9 mouse cellular contexts compared by ENCODE assay signal in genomic region chr17:36355343-36355742, GRCm38 (mm10). TPM values are rescaled to one million over a fixed set of nuclear protein-coding genes. Genes with fewer than 3 reads are reported as not detected.
DNase-seq lines count a peak whose midpoint lies in the region; ATAC-seq and TF ChIP-seq lines count a peak whose summit lies in the region.
"Not testable (repeated sequence)": the region's sequence is repeated elsewhere in the genome, so short reads cannot be mapped to it uniquely, and the experiment has no call there.
"Had no signal": no experiment of that assay in that cellular context is flagged by ENCODE, and none has a peak within 500 bp of the region (broad histone marks: within the 10 kb centered on the region; RNA-seq: fewer than 3 reads in every experiment).

No protein-coding gene starts in this region.

- not testable (repeated sequence) for H3K36me3 ChIP-seq in kidney, adult 2 months (ENCODE audit: control insufficient read depth, insufficient read depth, low read length); midbrain, embryonic 13.5 days

- H3K27ac ChIP-seq in kidney, adult 2 months (ENCODE audit: insufficient read depth, low read depth, low read length); midbrain, embryonic 13.5 days: not testable (repeated sequence)

- not testable (repeated sequence) for H3K9ac ChIP-seq in midbrain, embryonic 13.5 days (replicated peaks)

- intact Hi-C loops in gastrocnemius, postnatal 14 days (cut with DNase I; ENCODE audit: low total_unique reads), result loop anchor here (5.0 to 10.0 kb wide), 2 partner anchors 59 to 432 kb away; no protein-coding TSS in a partner anchor

- peak; percentile 56 for TF ChIP-seq CTCF in kidney, adult 2 months (conservative IDR thresholded peaks at IDR 0.05; ENCODE audit: insufficient read depth, insufficient read length, low read depth, low read length)

- not testable (repeated sequence) for H3K4me3 ChIP-seq in kidney, adult 2 months (ENCODE audit: insufficient read depth, low read depth, low read length); midbrain, embryonic 13.5 days (replicated peaks)

- not testable (repeated sequence) for H3K4me1 ChIP-seq in kidney, adult 2 months (ENCODE audit: control insufficient read depth, insufficient read depth, low read length); midbrain, embryonic 13.5 days (replicated peaks)

- not testable (repeated sequence) for H3K9me3 ChIP-seq in midbrain, embryonic 13.5 days

- TF ChIP-seq POLR2A in kidney, adult 2 months (IDR thresholded peaks at IDR 0.05; ENCODE audit: low read depth, low read length), result not testable (repeated sequence)

- ATAC-seq in midbrain, embryonic 13.5 days, result peak; percentile 65

- H3K4me2 ChIP-seq in midbrain, embryonic 13.5 days (replicated peaks), result not testable (repeated sequence)

- peak; percentile 46 for DNase-seq in adrenal gland, adult 2 months
- DNase-seq in embryo, embryonic 10.5 days (ENCODE audit: low spot score), result peak; percentile 71
- DNase-seq in gastrocnemius, postnatal 14 days, result peak; percentile 63
- peak; percentile 72 for DNase-seq in kidney, adult 2 months
- peak; percentile 26 to 79 for DNase-seq in left cerebral cortex, adult 9 months (ENCODE audit: low spot score in 2 of 2)
- peak; percentile 67 for DNase-seq in right cerebral cortex, postnatal 4 days

- not testable (repeated sequence) for H3K27me3 ChIP-seq in kidney, adult 2 months (replicated peaks; ENCODE audit: control insufficient read depth, insufficient read depth, low read length); midbrain, embryonic 13.5 days

RNA-seq across cellular contexts. Expression of gene H2-M10.3, which starts 12.9 kb away (rescaled TPM):
- total RNA-seq in adrenal gland, adult 2 months (2021), result not detected
- not detected in 2 replicates for polyA plus RNA-seq in adrenal gland, adult 2 months (2012; rRNA removed)
- not detected for total RNA-seq in gastrocnemius, postnatal 14 days (2021)
- polyA plus RNA-seq in kidney, adult 2 months (2012; rRNA removed), result not detected in 2 replicates
- not detected in 2 replicates for polyA plus RNA-seq in midbrain, embryonic 13.5 days (2015; fragmentation: Nextera tagmentation; extraction: Ambion mirVana)
- total RNA-seq: neutrophil, adult 5-6 weeks had no signal
- polyA plus RNA-seq: kidney, embryonic 15.5 days had no signal

RNA-seq across cellular contexts. Expression of gene H2-M10.1, which starts 29.4 kb away (rescaled TPM):
- not detected for total RNA-seq in adrenal gland, adult 2 months (2021)
- not detected in 2 replicates for polyA plus RNA-seq in adrenal gland, adult 2 months (2012; rRNA removed)
- total RNA-seq in gastrocnemius, postnatal 14 days (2021), result not detected
- polyA plus RNA-seq in kidney, adult 2 months (2012; rRNA removed), result not detected in 2 replicates
- not detected in 2 replicates for polyA plus RNA-seq in midbrain, embryonic 13.5 days (2015; fragmentation: Nextera tagmentation; extraction: Ambion mirVana)
- total RNA-seq: neutrophil, adult 5-6 weeks had no signal
- polyA plus RNA-seq: kidney, embryonic 15.5 days had no signal
